In genomic region chr5:25222752-25223702, GRCm38 (mm10) we compare ENCODE assay signal across 8 mouse cellular contexts. TPM values are rescaled to one million over a fixed set of nuclear protein-coding genes. Genes with fewer than 3 reads are reported as not detected.
DNase-seq lines count a peak whose midpoint lies in the region; ATAC-seq and TF ChIP-seq lines count a peak whose summit lies in the region.

TSS of gene E130116L18Rik (minus strand) at chr5:25223153.

- H3K79me3 ChIP-seq in C2C12 (ENCODE audit: low read depth), result peaks cover 9% of the 10 kb centered on the region

- peaks cover 0 to 10% of the 10 kb centered on the region in 2 experiments; a peak in 3 of 4 replicates for H3K4me1 ChIP-seq in heart, embryonic 14.5 days (ENCODE audit: control insufficient read depth in 2 of 2, insufficient read depth in 2 of 2, low read length in 2 of 2)
- H3K4me1 ChIP-seq in liver, embryonic 11.5 days (replicated peaks; ENCODE audit: control insufficient read depth, insufficient read depth, low read length), result no peaks in the 10 kb centered on the region; the same call in 1 of the 2 replicates

- H3K9me3 ChIP-seq in heart, embryonic 14.5 days (ENCODE audit: control insufficient read depth, low read length), result no peaks in the 10 kb centered on the region
- H3K9me3 ChIP-seq in liver, embryonic 11.5 days (ENCODE audit: control insufficient read depth, low read length), result no peaks in the 10 kb centered on the region

- peak within 1 kb of the TSS; percentile 34 for H3K4me3 ChIP-seq in C2C12 (ENCODE audit: insufficient read depth, poor library complexity, severe bottlenecking)
- H3K4me3 ChIP-seq in heart, embryonic 14.5 days (ENCODE audit: control insufficient read depth in 1 of 2, insufficient read depth in 1 of 2, low read depth in 1 of 2, low read length in 2 of 2), result peak within 1 kb of the TSS; percentile 74 to 87
- H3K4me3 ChIP-seq in liver, embryonic 11.5 days (ENCODE audit: low read depth, low read length), result peak within 1 kb of the TSS; percentile 70
- peak within 1 kb of the TSS; percentile 53 for H3K4me3 ChIP-seq in myocyte

- H3K79me2 ChIP-seq in C2C12 (ENCODE audit: control insufficient read depth, insufficient read depth) (peaks cover 22% of the 10 kb centered on the region), myocyte (ENCODE audit: control insufficient read depth, insufficient read depth) (peaks cover 18% of the 10 kb centered on the region)

- peaks cover 1% of the 10 kb centered on the region for H3K36me3 ChIP-seq in C2C12 (ENCODE audit: control insufficient read depth, insufficient read depth)
- H3K36me3 ChIP-seq in heart, embryonic 14.5 days (ENCODE audit: control insufficient read depth, insufficient read depth, low read length), result no peaks in the 10 kb centered on the region
- H3K36me3 ChIP-seq in liver, embryonic 11.5 days (ENCODE audit: control insufficient read depth, insufficient read depth, low read length), result no peaks in the 10 kb centered on the region
- no peaks in the 10 kb centered on the region for H3K36me3 ChIP-seq in myocyte (ENCODE audit: control insufficient read depth, insufficient read depth)

- H3K27me3 ChIP-seq in C2C12 (ENCODE audit: control insufficient read depth, insufficient read depth, insufficient read length) (no peaks in the 10 kb centered on the region), myocyte (ENCODE audit: control insufficient read depth, insufficient read depth, insufficient read length) (no peaks in the 10 kb centered on the region)
- no peaks in the 10 kb centered on the region for H3K27me3 ChIP-seq in heart, embryonic 14.5 days (ENCODE audit: control insufficient read depth, insufficient read depth, low read length)
- H3K27me3 ChIP-seq in liver, embryonic 11.5 days (replicated peaks; ENCODE audit: control insufficient read depth, insufficient read depth, low read length), result no peaks in the 10 kb centered on the region

- H3K27ac ChIP-seq in heart, embryonic 14.5 days (replicated peaks in 1 of 2; ENCODE audit: control insufficient read depth in 1 of 2, insufficient read depth in 1 of 2, low read depth in 2 of 2, low read length in 2 of 2), result peak within 1 kb of the TSS; percentile 80 to 85
- H3K27ac ChIP-seq in liver, embryonic 11.5 days (ENCODE audit: low read depth, low read length), result peak within 1 kb of the TSS; percentile 64; the same call in 1 of the 2 replicates

- peak; percentile 12 for TF ChIP-seq CTCF in C2C12 (IDR thresholded peaks at IDR 0.05; ENCODE audit: control insufficient read depth, insufficient read depth, insufficient read length)

- peak within 1 kb of the TSS; percentile 87 for H3K9ac ChIP-seq in heart, embryonic 14.5 days (ENCODE audit: low read length)
- peak within 1 kb of the TSS; percentile 76 for H3K9ac ChIP-seq in liver, embryonic 11.5 days (ENCODE audit: low read depth, low read length)

- peak within 1 kb of the TSS; percentile 77 for H3K4me2 ChIP-seq in heart, embryonic 14.5 days (ENCODE audit: low read length)
- H3K4me2 ChIP-seq in liver, embryonic 11.5 days, result peak within 1 kb of the TSS; percentile 79
- H3K4me2 ChIP-seq in myocyte (ENCODE audit: low read depth), result peak within 1 kb of the TSS; percentile 88

- WGBS in heart, embryonic 14.5 days, result 3% methylated on average over 72 of the region's 72 CpGs
- 4% methylated on average over 72 of the region's 72 CpGs for WGBS in liver, embryonic 11.5 days

- peak; percentile 96 for TF ChIP-seq POLR2A in myocyte (IDR thresholded peaks at IDR 0.05; ENCODE audit: insufficient read length, low read depth)

- peak; percentile 95 for DNase-seq in brain, adult 2 months (ENCODE audit: low read depth, low spot score)
- peak; percentile 49 for DNase-seq in fibroblast of lung, adult 2 months (ENCODE audit: low read depth)
- peak; percentile 94 for DNase-seq in kidney, postnatal 10 days
- peak; percentile 80 for DNase-seq in liver, embryonic 11.5 days (ENCODE audit: low spot score)
- peak; percentile 75 to 89 for DNase-seq in spleen, postnatal 4 days (ENCODE audit: low spot score in 2 of 2)

- ATAC-seq in heart, embryonic 14.5 days (ENCODE audit: insufficient number of reproducible peaks, insufficient read depth, low FRiP score, low read depth), result peak; percentile 94
- ATAC-seq in liver, embryonic 11.5 days (replicated peaks; ENCODE audit: low FRiP score), result peak; percentile 86

- H3ac ChIP-seq in C2C12 (ENCODE audit: control insufficient read depth, insufficient read length, low read depth), result peak within 1 kb of the TSS; percentile 61
- peak within 1 kb of the TSS; percentile 77 for H3ac ChIP-seq in myocyte (ENCODE audit: control insufficient read depth, insufficient read length)

TF ChIP-seq in C2C12, 6 proteins besides CTCF, POLR2A, EP300 and RAD21:
- TF ChIP-seq FOSL1 (IDR thresholded peaks at IDR 0.05; ENCODE audit: insufficient read depth, low read length, poor library complexity, severe bottlenecking) (no peak), MYOD1 (IDR thresholded peaks at IDR 0.05; ENCODE audit: control insufficient read depth, insufficient read length, low read depth) (no peak), CEBPB (IDR thresholded peaks at IDR 0.05; ENCODE audit: low read depth) (no peak), MAX (IDR thresholded peaks at IDR 0.05) (peak; percentile 53)

TF ChIP-seq in myocyte, 11 proteins besides CTCF, POLR2A, EP300 and RAD21:
- TF ChIP-seq E2F4 (IDR thresholded peaks at IDR 0.05; ENCODE audit: insufficient read depth) (no peak), REST (IDR thresholded peaks at IDR 0.05; ENCODE audit: insufficient read depth, insufficient read length) (peak; percentile 10), POLR2AphosphoS2 (IDR thresholded peaks at IDR 0.05; ENCODE audit: insufficient read length, low read depth) (peak; percentile 76), MAX (IDR thresholded peaks at IDR 0.05; ENCODE audit: low read depth) (no peak), SRF (IDR thresholded peaks at IDR 0.05; ENCODE audit: control insufficient read depth, insufficient read length, low read depth) (no peak)

RNA-seq across cellular contexts. Expression of gene E130116L18Rik, which starts in this region (rescaled TPM):
- polyA plus RNA-seq in C2C12 (2012; fragmentation: generic; extraction: Trizol) (not detected), myocyte (2012; fragmentation: generic; extraction: Trizol) (not detected)
- not detected in 2 replicates for polyA plus RNA-seq in heart, embryonic 14.5 days (2014; fragmentation: Nextera tagmentation; extraction: Ambion mirVana)
- polyA plus RNA-seq in liver, embryonic 11.5 days (2014; fragmentation: Nextera tagmentation; extraction: Ambion mirVana), result not detected in 2 replicates

Comparison
In these comparisons a context has a peak if more than half of its experiments do, and no peak if none do; other contexts are left out.
1. Peak in every context shown above with its lines: DNase-seq, ATAC-seq, H3K4me3 ChIP-seq and H3K27ac ChIP-seq.
2. Peak in ATAC-seq, H3K4me3 ChIP-seq, H3K27ac ChIP-seq, H3K9ac ChIP-seq and H3K4me2 ChIP-seq in heart, embryonic 14.5 days; RNA of the gene not detected or under 1 TPM.
3. Peak in DNase-seq, ATAC-seq, H3K4me3 ChIP-seq, H3K27ac ChIP-seq, H3K9ac ChIP-seq and H3K4me2 ChIP-seq in liver, embryonic 11.5 days; RNA of the gene not detected or under 1 TPM.